Mouse (Mus musculus) monocyte, adult 59 days (primary cell): Measurements from ENCODE around the gene Pfn5. TPM values are rescaled to one million over a fixed set of nuclear protein-coding genes. Genes with fewer than 3 reads are reported as not detected.

Experiments
- total RNA-seq, 2 experiments: library from RNA; stranded (reverse); gene quantifications; one replicate each; pipeline ENCODE4 v1.2.4; 2023

Gene Pfn5
- not detected for total RNA-seq

GRCm38 (mm10) chrX:95557887-95558286 lies at the start of gene Pfn5, which contains the start of gene Asb12:
Gene Pfn5, plus strand, starts transcription at chrX:95558104.
Gene Asb12, minus strand, starts transcription at chrX:95557987.

Other genes with a start within 250 kb of the Pfn5 start
- 1 to 10 TPM; 5.1 to 5.2 TPM for gene Amer1, start 113.2 kb upstream of the Pfn5 start, total RNA-seq
- not detected for gene Asb12, start 117 bp upstream of the Pfn5 start, total RNA-seq
- gene Zc4h2, start 100.4 kb downstream of the Pfn5 start, total RNA-seq, result 1 to 10 TPM; 2.4 to 2.6 TPM
- gene Zc3h12b, start 153.6 kb downstream of the Pfn5 start, total RNA-seq, result under 1 TPM in 1 of 2 experiments, not detected in 1; 0.13 TPM